Mouse (Mus musculus) macrophage (primary cell): ENCODE results near the gene Gbp9. TPM values are rescaled to one million over a fixed set of nuclear protein-coding genes. Genes with fewer than 3 reads are reported as not detected.
"Not testable (repeated sequence)": the region's sequence is repeated elsewhere in the genome, so short reads cannot be mapped to it uniquely, and the experiment has no call there.

Experiments
- H3K27ac ChIP-seq: fragments of 350-480 bp; formaldehyde crosslinking; 2 replicates; pipeline ENCODE4 v1.9.0; 2021
- H3K36me3 ChIP-seq: fragments of 350-480 bp; formaldehyde crosslinking; 2 replicates; pipeline ENCODE4 v1.9.0; 2021; ENCODE audit errors: inconsistent target
- H3K4me3 ChIP-seq: fragments of 350-480 bp; formaldehyde crosslinking; 2 replicates; pipeline ENCODE4 v1.9.0; 2021; ENCODE audit errors: inconsistent target
- H3K79me2 ChIP-seq: fragments of 350-480 bp; formaldehyde crosslinking; 2 replicates; pipeline ENCODE4 v1.9.0; 2021; ENCODE audit errors: inconsistent target
- WGBS: methylation state at CpG from one replicate; pipeline ENCODE4 v1.1.7; 2026; ENCODE audit warnings: inconsistent platforms; ENCODE audit not compliant: missing documents; 5-methylcytosine and 5-hydroxymethylcytosine counted together
- polyA plus RNA-seq: library from polyadenylated mRNA; stranded (reverse); fragments of 250-400 nt; gene quantifications from 3 replicates; pipeline ENCODE4 v1.2.4, GENCODE M21; 2018; ENCODE audit warnings: inconsistent platforms

Gbp9 gene
- polyA plus RNA-seq, 1 experiment from 2014 or later: 28.3 TPM

GRCm38 (mm10) chr5:105110271-105110852 lies 29.0 kb downstream of the Gbp9 start:
- not testable (repeated sequence) for H3K36me3 ChIP-seq
- 6% methylated on average over 3 of the region's 4 CpGs for WGBS

GRCm38 (mm10) chr5:105109775-105110174 lies 29.6 kb downstream of the Gbp9 start:
- peak overlapping the region; percentile 85 for H3K27ac ChIP-seq
- 14% methylated on average over 1 of the region's 1 CpGs for WGBS

More at GRCm38 (mm10) chr5:105110271-105110852, 29.0 kb downstream of the Gbp9 start:
- peak overlapping the region; percentile 85 for H3K27ac ChIP-seq
- peak overlapping the region; percentile 34; the same call in 1 of the 2 replicates for H3K4me3 ChIP-seq
- H3K79me2 ChIP-seq: peaks cover 31% of the 10 kb centered on the region

GRCm38 (mm10) chr5:105105689-105106088 lies 33.6 kb downstream of the Gbp9 start:
- 14% methylated on average over 2 of the region's 2 CpGs for WGBS
- peaks cover 38% of the 10 kb centered on the region for H3K79me2 ChIP-seq
- H3K36me3 ChIP-seq: peaks cover 39% of the 10 kb centered on the region
- not testable (repeated sequence) for H3K27ac ChIP-seq, H3K4me3 ChIP-seq

More at GRCm38 (mm10) chr5:105109775-105110174, 29.6 kb downstream of the Gbp9 start:
- Histone ChIP-seq H3K79me2 (peaks cover 37% of the 10 kb centered on the region), H3K4me3 (peak overlapping the region; percentile 34)
- not testable (repeated sequence) for H3K36me3 ChIP-seq

GRCm38 (mm10) chr5:105081900-105082299 lies 57.4 kb downstream of the Gbp9 start:
- H3K79me2 ChIP-seq: no peaks in the 10 kb centered on the region
- H3K36me3 ChIP-seq: peaks cover 68% of the 10 kb centered on the region
- H3K4me3 ChIP-seq: no peak overlapping the region
- H3K27ac ChIP-seq: no peak overlapping the region

GRCm38 (mm10) chr5:105068356-105068755 lies 71.0 kb downstream of the Gbp9 start:
- H3K27ac ChIP-seq, H3K79me2 ChIP-seq, H3K36me3 ChIP-seq, H3K4me3 ChIP-seq: not testable (repeated sequence)

- not testable (repeated sequence) for H3K79me2 ChIP-seq, H3K4me3 ChIP-seq, H3K27ac ChIP-seq, H3K36me3 ChIP-seq
- 68% methylated on average over 2 of the region's 2 CpGs for WGBS
Observed at GRCm38 (mm10) chr5:105064443-105064842, 74.9 kb downstream of the Gbp9 start.

GRCm38 (mm10) chr5:105063321-105063720 lies 76.0 kb downstream of the Gbp9 start:
- no peak overlapping the region for H3K4me3 ChIP-seq
- WGBS: 93% methylated on average over 1 of the region's 1 CpGs
- no peaks in the 10 kb centered on the region for H3K36me3 ChIP-seq
- no peaks in the 10 kb centered on the region for H3K79me2 ChIP-seq
- no peak overlapping the region for H3K27ac ChIP-seq

- WGBS: 33% methylated on average over 2 of the region's 2 CpGs
- H3K36me3 ChIP-seq, H3K27ac ChIP-seq, H3K4me3 ChIP-seq, H3K79me2 ChIP-seq: not testable (repeated sequence)
Observed at GRCm38 (mm10) chr5:105062403-105062802, 76.9 kb downstream of the Gbp9 start.

GRCm38 (mm10) chr5:105060224-105060623 lies 79.1 kb downstream of the Gbp9 start:
- Histone ChIP-seq H3K36me3 (no peaks in the 10 kb centered on the region), H3K27ac (no peak overlapping the region)
- 85% methylated on average over 2 of the region's 2 CpGs for WGBS

GRCm38 (mm10) chr5:105055279-105055678 lies 84.1 kb downstream of the Gbp9 start:
- Histone ChIP-seq H3K4me3 (no peak overlapping the region), H3K36me3 (no peaks in the 10 kb centered on the region), H3K27ac (no peak overlapping the region), H3K79me2 (peaks cover 19% of the 10 kb centered on the region; the same call in 1 of the 2 replicates)
- 100% methylated on average over 2 of the region's 2 CpGs for WGBS

More at GRCm38 (mm10) chr5:105060224-105060623, 79.1 kb downstream of the Gbp9 start:
- no peaks in the 10 kb centered on the region for H3K79me2 ChIP-seq
- no peak overlapping the region for H3K4me3 ChIP-seq

GRCm38 (mm10) chr5:105053471-105054169 lies 85.7 kb downstream of the Gbp9 start:
- not testable (repeated sequence) for H3K4me3 ChIP-seq, H3K27ac ChIP-seq, H3K36me3 ChIP-seq
- WGBS: 80% methylated on average over 1 of the region's 1 CpGs
- peaks cover 19% of the 10 kb centered on the region; the same call in 1 of the 2 replicates for H3K79me2 ChIP-seq

- Histone ChIP-seq H3K79me2 (no peaks in the 10 kb centered on the region), H3K4me3 (no peak overlapping the region), H3K36me3 (0 out of 2 replicates have a peak, but pooled peaks cover 6% of the 10 kb centered on the region), H3K27ac (no peak overlapping the region)
- 89% methylated on average over 2 of the region's 2 CpGs for WGBS
Observed at GRCm38 (mm10) chr5:105032362-105032761, 107.0 kb downstream of the Gbp9 start.

Other genes starting within 250 kb of the Gbp9 start
- 22.4 to 45.7 TPM (median 23.8 TPM) in 3 replicates for gene Abcg3, start 156.8 kb downstream of the Gbp9 start, polyA plus RNA-seq
- 2.9 to 48.7 TPM (median 19.7 TPM) in 3 replicates for gene Gbp8, start within 50 bp of the Gbp9 start, polyA plus RNA-seq
- 1.7 to 20.7 TPM (median 2.8 TPM) in 3 replicates for gene Gbp4, start within 50 bp of the Gbp9 start, polyA plus RNA-seq
- gene Gbp10, start 100.0 kb upstream of the Gbp9 start, polyA plus RNA-seq: 0.07 to 1.1 TPM in 2 of 3 replicates, not detected in the other
- 0.05 TPM in 1 of 3 replicates, not detected in the others for gene Gm43302, start 154.2 kb upstream of the Gbp9 start, polyA plus RNA-seq
- gene Gbp6, start 154.2 kb upstream of the Gbp9 start, polyA plus RNA-seq: 13.4 to 70.7 TPM (median 22.3 TPM) in 3 replicates